Mouse (Mus musculus) thymus, postnatal 0 days (tissue): ENCODE results near the gene Ntn5. TPM values are rescaled to one million over a fixed set of nuclear protein-coding genes. Genes with fewer than 3 reads are reported as not detected.
A peak's percentile ranks its signal among the peaks of the same experiment; 100 is the strongest.

ENCODE experiments used
- DNase-seq: peaks from one replicate; pipeline ENCODE4 v3.0.0-alpha.2; 2015; ENCODE audit warnings: low spot score
- polyA plus RNA-seq: library from polyadenylated mRNA; unstranded; fragments of >200 nt; fragmentation: Nextera tagmentation; extraction: Ambion mirVana; gene quantifications from 2 replicates; pipeline ENCODE4 v1.2.1, GENCODE M21; 2015

Gene Ntn5
- polyA plus RNA-seq, 1 experiment from 2014 or later = 0.73 TPM

DNA sequence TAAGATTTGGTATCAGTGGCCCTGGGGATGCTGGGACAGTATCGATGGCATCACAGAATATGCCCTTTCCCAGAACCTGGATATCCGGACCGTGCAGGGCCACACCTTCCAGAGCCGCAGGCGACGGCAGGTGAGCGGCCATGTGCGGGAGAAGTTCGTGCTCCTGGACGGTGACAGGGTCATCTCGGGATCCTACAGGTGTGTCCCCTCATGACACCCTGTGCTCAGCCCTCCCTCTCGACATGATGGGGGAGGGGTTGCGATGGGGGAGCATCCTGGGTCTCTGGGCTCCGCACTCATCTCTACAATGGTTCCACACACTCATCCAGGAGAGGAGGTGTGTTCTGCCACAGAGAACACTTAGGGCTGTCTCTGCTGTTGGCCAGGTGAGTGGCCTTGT is 40.0 kb downstream of the Ntn5 start:
- DNase-seq = no peak

DNA sequence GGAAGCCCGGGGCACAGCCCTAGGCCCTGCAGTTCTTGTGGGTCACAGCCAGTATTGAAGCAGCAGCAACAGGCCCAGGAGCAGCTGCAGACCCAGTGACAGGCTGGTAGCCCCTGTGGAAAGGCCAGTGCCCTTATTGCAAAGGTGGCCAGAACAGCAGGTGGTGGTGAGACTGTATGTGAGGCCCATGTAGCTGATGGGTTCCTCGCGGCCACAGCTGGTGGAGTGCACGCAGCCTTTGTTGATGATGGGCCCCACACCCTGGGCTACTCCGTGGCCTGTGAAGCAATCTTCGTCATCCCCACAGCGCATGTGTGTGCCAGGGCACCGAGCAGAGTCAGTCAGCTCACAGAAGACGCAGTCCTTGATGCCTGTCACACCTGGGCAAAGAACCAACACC is 41.3 kb downstream of the Ntn5 start:
- no peak for DNase-seq

DNA sequence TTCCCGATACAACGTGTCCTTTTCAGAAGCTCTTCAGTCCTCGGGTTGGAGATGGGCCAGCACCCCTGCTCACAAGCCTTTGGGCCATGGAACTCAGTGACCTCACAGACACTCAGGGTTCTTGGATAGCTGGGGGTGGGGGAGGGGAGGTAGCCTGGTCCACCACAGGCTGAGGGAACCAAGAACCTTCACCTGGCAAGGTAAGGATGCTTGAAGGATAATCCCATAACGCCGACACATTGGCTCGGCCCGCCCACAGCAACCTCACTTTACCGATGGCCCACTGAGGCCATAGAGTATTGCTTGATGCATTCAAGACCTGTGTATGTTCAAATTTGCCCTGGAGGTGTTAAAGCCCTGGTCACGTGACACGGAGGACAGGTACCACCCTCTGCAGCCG is 41.9 kb downstream of the Ntn5 start, which contains the start of gene Spaca4:
Gene Spaca4, minus strand, starts transcription at position 101 of the 400 bp plus-strand sequence.
- no peak for DNase-seq

- no peak for DNase-seq
Observed at GRCm38 (mm10) chr7:45726419-45726818, 42.6 kb downstream of the Ntn5 start.

DNA sequence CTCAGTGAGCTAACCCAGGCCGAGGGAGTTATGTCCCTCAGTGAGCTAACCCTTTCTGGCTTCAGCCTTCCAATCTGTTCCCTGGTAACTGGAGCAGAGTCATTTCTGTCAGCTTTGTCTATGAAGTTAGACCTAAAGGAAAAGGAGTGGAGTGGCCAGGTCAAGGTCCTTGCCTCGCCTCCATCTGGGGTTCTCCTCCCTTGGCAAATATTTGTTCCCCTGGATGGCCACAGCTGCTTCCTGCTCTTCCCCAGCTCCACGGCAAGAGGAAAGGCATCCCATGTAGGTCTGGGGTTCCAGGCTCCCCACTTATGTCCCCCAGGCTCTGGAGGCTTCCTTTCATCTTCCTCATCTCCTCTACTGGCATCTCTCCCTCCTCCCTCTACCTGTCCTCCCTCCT is 43.8 kb downstream of the Ntn5 start:
- no peak for DNase-seq

DNA sequence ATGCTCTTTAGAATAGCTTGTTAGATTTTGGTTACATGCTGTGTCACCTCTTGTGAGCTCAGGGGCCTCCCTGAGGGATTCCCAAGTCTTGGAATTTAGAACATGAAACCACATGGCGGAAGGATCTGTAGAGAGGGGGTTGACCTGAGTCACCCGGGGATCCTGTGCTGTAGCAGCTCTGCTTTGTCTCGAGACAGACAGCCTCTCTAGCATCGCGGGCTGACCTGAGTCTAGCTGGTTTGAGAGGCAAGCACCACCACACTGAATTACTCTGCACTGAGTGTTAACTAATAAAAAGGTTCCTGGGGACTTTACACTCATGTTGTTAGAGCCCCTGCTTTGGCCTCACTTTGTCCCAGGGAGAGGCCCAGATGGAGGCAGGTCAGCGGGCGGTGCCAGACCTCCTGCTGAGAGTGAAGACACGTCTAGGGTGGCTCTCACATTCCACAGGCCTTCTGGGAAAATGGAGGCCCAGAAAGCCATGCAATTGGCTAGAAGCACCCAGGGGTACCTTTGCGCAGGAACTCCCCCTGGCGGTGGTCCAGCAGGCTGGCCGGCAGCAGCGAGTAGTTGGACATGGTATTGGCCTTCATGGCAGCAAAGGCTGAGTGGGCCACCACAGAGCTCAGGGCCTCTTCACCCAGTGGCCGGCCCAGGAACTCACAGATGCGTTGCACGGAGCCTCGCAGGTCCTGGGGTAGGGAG is 47.1 kb downstream of the Ntn5 start:
- peak; percentile 47 for DNase-seq

GRCm38 (mm10) chr7:45733477-45733876 is 49.7 kb downstream of the Ntn5 start:
- DNase-seq = peak; percentile 89

DNA sequence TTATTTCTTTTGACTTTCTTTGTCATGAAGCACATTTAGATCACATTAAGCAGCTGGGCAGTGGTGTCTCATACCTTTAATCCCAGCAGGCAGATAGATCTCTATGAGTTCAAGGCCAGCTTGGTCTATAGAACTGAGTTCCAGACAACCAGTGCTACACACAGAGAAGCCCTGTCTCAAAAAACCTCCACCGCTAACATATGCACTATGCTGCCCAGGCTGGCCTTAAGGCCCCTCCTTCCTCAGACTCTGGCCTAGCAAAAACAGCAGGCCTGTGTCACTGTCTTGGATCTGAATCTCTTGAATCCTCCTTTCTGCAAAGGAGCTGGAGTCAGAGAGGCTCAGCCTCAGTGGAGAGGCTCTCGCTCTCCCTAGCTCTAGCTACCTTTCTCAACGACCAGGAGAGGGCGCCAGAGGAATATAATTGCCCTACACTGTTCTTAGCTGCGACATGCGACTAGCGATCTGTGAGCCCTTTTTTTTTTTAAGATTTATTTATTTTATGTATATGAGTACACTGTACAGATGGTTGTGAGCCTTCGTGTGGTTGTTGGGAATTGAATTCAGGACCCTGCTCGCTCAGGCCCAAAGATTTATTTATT is 55.4 kb downstream of the Ntn5 start:
- peak; percentile 91 for DNase-seq

GRCm38 (mm10) chr7:45739820-45740219 is 56.0 kb downstream of the Ntn5 start:
- DNase-seq = no peak

GRCm38 (mm10) chr7:45741308-45741707 is 57.5 kb downstream of the Ntn5 start:
- no peak for DNase-seq

DNA sequence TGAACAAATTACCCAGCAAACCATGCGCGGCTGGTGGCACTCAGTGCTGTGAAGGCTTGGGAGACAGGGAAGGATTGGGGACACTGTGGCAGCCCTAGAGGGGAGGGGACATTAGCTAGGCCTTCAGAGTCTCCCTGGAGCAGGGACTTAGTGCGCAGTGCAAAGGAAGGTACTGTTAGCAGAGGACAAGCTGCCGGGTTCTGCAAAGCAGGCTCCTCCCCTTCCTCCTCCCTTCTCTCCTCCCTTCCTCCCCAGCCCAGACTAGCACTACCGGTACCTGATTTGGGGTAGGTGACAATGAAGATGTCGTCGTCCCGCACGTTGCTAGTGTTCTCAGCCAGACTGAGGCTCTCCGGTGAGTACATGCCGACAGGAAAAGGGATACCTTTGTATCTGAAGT is 58.0 kb downstream of the Ntn5 start:
- peak; percentile 77 for DNase-seq

DNA sequence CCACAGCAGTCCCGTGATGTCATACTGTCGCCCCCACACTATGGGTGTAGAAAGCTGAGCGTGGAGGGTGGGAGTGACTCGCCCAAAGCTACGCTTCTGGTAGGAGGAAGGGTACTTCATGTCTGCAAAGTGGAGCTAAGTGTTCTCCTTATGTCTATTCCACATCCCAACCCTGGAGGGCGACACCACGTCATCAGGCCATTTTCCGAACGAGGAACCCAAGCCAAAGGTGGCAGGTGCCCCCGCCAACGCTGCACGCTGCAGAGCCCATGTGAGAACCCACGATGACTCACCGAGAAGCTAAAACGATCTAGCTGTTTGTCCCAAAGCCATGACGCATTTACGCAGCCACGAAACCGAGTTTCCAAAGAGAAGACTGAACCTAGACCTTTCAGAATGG is 58.5 kb downstream of the Ntn5 start:
- DNase-seq = peak; percentile 50

Other genes with a start within 250 kb of the Ntn5 start
- gene Gys1, start 249.2 kb upstream of the Ntn5 start, polyA plus RNA-seq = 9.4 and 10.5 TPM in 2 replicates
- gene Ruvbl2, start 245.9 kb upstream of the Ntn5 start, polyA plus RNA-seq = 129 and 143 TPM in 2 replicates
- gene Ftl1, start 224.1 kb upstream of the Ntn5 start, polyA plus RNA-seq = 3,702 and 3,772 TPM in 2 replicates
- gene Bax, start 217.1 kb upstream of the Ntn5 start, polyA plus RNA-seq = 177 and 178 TPM in 2 replicates
- 2.6 and 2.8 TPM in 2 replicates for gene Tulp2, start 202.1 kb upstream of the Ntn5 start, polyA plus RNA-seq
- gene Gm45808, start 197.2 kb upstream of the Ntn5 start, polyA plus RNA-seq = not detected in 2 replicates
- gene Dhdh, start 195.2 kb upstream of the Ntn5 start, polyA plus RNA-seq = 1.1 and 1.5 TPM in 2 replicates
- 110 and 111 TPM in 2 replicates for gene Nucb1, start 173.6 kb upstream of the Ntn5 start, polyA plus RNA-seq
- 16.2 and 17.2 TPM in 2 replicates for gene Ppp1r15a, start 157.8 kb upstream of the Ntn5 start, polyA plus RNA-seq
- gene Plekha4, start 157.7 kb upstream of the Ntn5 start, polyA plus RNA-seq = 3.3 and 4.6 TPM in 2 replicates
- gene Hsd17b14, start 129.1 kb upstream of the Ntn5 start, polyA plus RNA-seq = 1.1 and 1.2 TPM in 2 replicates
- gene Bcat2, start 113.9 kb upstream of the Ntn5 start, polyA plus RNA-seq = 86.5 and 87.3 TPM in 2 replicates
- 17.5 and 20.5 TPM in 2 replicates for gene Fgf21, start 68.5 kb upstream of the Ntn5 start, polyA plus RNA-seq
- gene Fut1, start 66.7 kb upstream of the Ntn5 start, polyA plus RNA-seq = 1.4 and 3.2 TPM in 2 replicates
- 0.08 and 0.16 TPM in 2 replicates for gene Izumo1, start 62.2 kb upstream of the Ntn5 start, polyA plus RNA-seq
- 2.9 and 4.4 TPM in 2 replicates for gene Rasip1, start 56.5 kb upstream of the Ntn5 start, polyA plus RNA-seq
- gene Mamstr, start 44.0 kb upstream of the Ntn5 start, polyA plus RNA-seq = 1.6 and 1.9 TPM in 2 replicates
- 0.44 and 0.52 TPM in 2 replicates for gene Fut2, start 17.6 kb upstream of the Ntn5 start, polyA plus RNA-seq
- gene Sec1, start 10.4 kb downstream of the Ntn5 start, polyA plus RNA-seq = 0.30 and 0.53 TPM in 2 replicates
- 0.35 and 0.36 TPM in 2 replicates for gene Car11, start 15.8 kb downstream of the Ntn5 start, polyA plus RNA-seq
- gene Dbp, start 21.1 kb downstream of the Ntn5 start, polyA plus RNA-seq = 10.6 and 13.4 TPM in 2 replicates
- gene Rpl18, start 31.4 kb downstream of the Ntn5 start, polyA plus RNA-seq = 1,315 and 1,426 TPM in 2 replicates
- gene Sphk2, start 34.0 kb downstream of the Ntn5 start, polyA plus RNA-seq = 19.8 and 21.8 TPM in 2 replicates
- gene Fam83e, start 37.2 kb downstream of the Ntn5 start, polyA plus RNA-seq = 0.50 and 0.66 TPM in 2 replicates
- not detected in 2 replicates for gene Spaca4, start 41.8 kb downstream of the Ntn5 start, polyA plus RNA-seq
- gene Lmtk3, start 99.7 kb downstream of the Ntn5 start, polyA plus RNA-seq = not detected in 2 replicates
- 4.1 and 5.8 TPM in 2 replicates for gene Sult2b1, start 100.6 kb downstream of the Ntn5 start, polyA plus RNA-seq
- 96.3 and 98.0 TPM in 2 replicates for gene Cyth2, start 130.6 kb downstream of the Ntn5 start, polyA plus RNA-seq
- 0.10 and 0.31 TPM in 2 replicates for gene Kcnj14, start 140.8 kb downstream of the Ntn5 start, polyA plus RNA-seq
- gene Grwd1, start 146.9 kb downstream of the Ntn5 start, polyA plus RNA-seq = 48.7 and 50.8 TPM in 2 replicates
- gene Kdelr1, start 188.8 kb downstream of the Ntn5 start, polyA plus RNA-seq = 35.8 and 38.7 TPM in 2 replicates
- gene Grin2d, start 194.4 kb downstream of the Ntn5 start, polyA plus RNA-seq = 0.13 and 0.23 TPM in 2 replicates
- gene Syngr4, start 212.7 kb downstream of the Ntn5 start, polyA plus RNA-seq = 1.4 and 1.5 TPM in 2 replicates
- gene Tmem143, start 212.9 kb downstream of the Ntn5 start, polyA plus RNA-seq = 4.3 and 4.6 TPM in 2 replicates
- gene Emp3, start 237.4 kb downstream of the Ntn5 start, polyA plus RNA-seq = 262 and 266 TPM in 2 replicates
- gene Ccdc114, start 240.1 kb downstream of the Ntn5 start, polyA plus RNA-seq = 2.3 and 2.6 TPM in 2 replicates